Mouse (Mus musculus): ENCODE data around the gene Gm39115. TPM values are rescaled to one million over a fixed set of nuclear protein-coding genes. Genes with fewer than 3 reads are reported as not detected.
"Not testable (repeated sequence)": the region's sequence is repeated elsewhere in the genome, so short reads cannot be mapped to it uniquely, and the experiment has no call there.

Gene Gm39115
- polyA plus RNA-seq, 1 experiment from 2014 or later = not detected

DNA sequence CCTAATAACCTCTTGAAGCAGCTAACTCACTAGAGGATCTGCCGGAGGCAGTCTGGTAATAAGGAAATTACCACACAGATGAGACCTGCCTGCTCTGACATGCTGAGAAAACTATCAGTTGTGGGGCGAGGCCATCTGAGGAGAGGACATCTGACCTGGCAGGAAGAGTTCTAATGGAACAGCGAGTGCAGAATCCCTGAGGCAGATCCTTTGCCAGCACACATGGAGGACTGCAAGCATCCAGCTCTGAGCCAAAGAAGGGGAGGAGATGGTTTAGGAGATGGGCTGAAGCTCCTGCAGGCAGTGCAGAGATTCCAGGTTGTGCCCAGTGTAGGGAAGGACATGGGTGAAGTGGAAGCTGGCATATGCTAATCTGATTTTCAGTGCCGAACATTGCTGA, 16.4 kb upstream of the Gm39115 start:
- Histone ChIP-seq H3K4me3 (replicated peaks; ENCODE audit: low read depth, low read length) (no peak overlapping the region), H3K9ac (replicated peaks; ENCODE audit: low read length) (no peak overlapping the region), H3K27ac (replicated peaks; ENCODE audit: low read depth, low read length) (no peak overlapping the region), H3K4me1 (ENCODE audit: control insufficient read depth, insufficient read depth, low read length) (no peaks in the 10 kb centered on the region), H3K27me3 (ENCODE audit: control insufficient read depth, insufficient read depth, low read length) (no peaks in the 10 kb centered on the region), H3K4me2 (ENCODE audit: low read length) (no peak overlapping the region), H3K36me3 (ENCODE audit: control insufficient read depth, insufficient read depth, low read length) (no peaks in the 10 kb centered on the region), H3K9me3 (ENCODE audit: control insufficient read depth, low read length) (no peaks in the 10 kb centered on the region)
- ATAC-seq (ENCODE audit: low FRiP score, low TSS enrichment) (no peak), DNase-seq (no peak)
- WGBS = 85% methylated on average over 4 of the region's 4 CpGs

DNA sequence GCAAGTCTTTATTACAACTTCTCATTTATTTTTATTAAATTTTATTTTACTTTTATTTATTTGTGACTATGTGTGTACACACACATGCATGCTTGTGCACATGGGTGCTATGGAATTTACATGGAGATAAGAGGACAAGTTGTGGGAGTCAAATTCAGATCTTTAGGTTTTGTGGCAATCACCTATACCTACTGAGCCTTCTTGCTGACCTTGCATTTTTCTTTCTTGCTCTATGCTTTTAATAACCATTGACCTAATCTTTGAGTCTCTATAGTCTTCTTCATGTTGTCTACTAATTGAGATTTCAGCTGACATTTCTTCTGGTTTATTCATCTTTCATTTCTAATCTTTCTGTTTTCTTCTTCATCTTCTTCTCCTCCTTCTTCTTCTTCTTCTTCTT, 12.8 kb upstream of the Gm39115 start:
- ATAC-seq (ENCODE audit: low FRiP score, low TSS enrichment) = no peak
- Histone ChIP-seq H3K36me3 (ENCODE audit: control insufficient read depth, insufficient read depth, low read length) (no peaks in the 10 kb centered on the region), H3K27ac (replicated peaks; ENCODE audit: low read depth, low read length) (no peak overlapping the region), H3K4me2 (ENCODE audit: low read length) (no peak overlapping the region), H3K9ac (replicated peaks; ENCODE audit: low read length) (no peak overlapping the region), H3K4me1 (ENCODE audit: control insufficient read depth, insufficient read depth, low read length) (no peaks in the 10 kb centered on the region), H3K4me3 (replicated peaks; ENCODE audit: low read depth, low read length) (no peak overlapping the region), H3K9me3 (ENCODE audit: control insufficient read depth, low read length) (no peaks in the 10 kb centered on the region), H3K27me3 (ENCODE audit: control insufficient read depth, insufficient read depth, low read length) (no peaks in the 10 kb centered on the region)
- DNase-seq = no peak

DNA sequence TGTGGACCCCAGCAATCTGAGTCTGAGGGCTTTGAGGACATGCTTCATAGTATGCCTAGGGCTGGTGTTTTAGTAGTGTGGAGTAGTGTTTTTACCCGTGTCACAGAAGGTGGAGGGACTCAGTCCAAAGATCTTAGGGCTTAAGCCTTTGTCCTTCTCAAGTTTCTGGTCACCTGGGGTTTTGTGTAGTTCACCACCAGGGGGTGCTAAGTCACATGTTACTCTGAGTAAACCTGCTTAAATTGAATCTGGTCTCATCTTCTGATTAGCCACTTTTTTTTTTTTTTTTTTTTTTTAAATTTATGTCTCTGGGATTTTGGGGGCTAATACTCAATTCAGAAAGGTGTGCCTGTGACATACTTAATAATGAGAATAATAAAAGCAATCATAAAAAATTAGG, 10.2 kb upstream of the Gm39115 start:
- no peak overlapping the region for H3K4me2 ChIP-seq (ENCODE audit: low read length)
- WGBS = 0% methylated on average over 1 of the region's 1 CpGs
- no peaks in the 10 kb centered on the region for H3K36me3 ChIP-seq (ENCODE audit: control insufficient read depth, insufficient read depth, low read length)
- no peak overlapping the region for H3K4me3 ChIP-seq (replicated peaks; ENCODE audit: low read depth, low read length)
- no peak for ATAC-seq (ENCODE audit: low FRiP score, low TSS enrichment)
- H3K4me1 ChIP-seq (ENCODE audit: control insufficient read depth, insufficient read depth, low read length) = no peaks in the 10 kb centered on the region
- DNase-seq = peak; percentile 83
- H3K27ac ChIP-seq (replicated peaks; ENCODE audit: low read depth, low read length) = no peak overlapping the region
- no peak overlapping the region for H3K9ac ChIP-seq (replicated peaks; ENCODE audit: low read length)
- H3K9me3 ChIP-seq (ENCODE audit: control insufficient read depth, low read length) = no peaks in the 10 kb centered on the region
- H3K27me3 ChIP-seq (ENCODE audit: control insufficient read depth, insufficient read depth, low read length) = no peaks in the 10 kb centered on the region

DNA sequence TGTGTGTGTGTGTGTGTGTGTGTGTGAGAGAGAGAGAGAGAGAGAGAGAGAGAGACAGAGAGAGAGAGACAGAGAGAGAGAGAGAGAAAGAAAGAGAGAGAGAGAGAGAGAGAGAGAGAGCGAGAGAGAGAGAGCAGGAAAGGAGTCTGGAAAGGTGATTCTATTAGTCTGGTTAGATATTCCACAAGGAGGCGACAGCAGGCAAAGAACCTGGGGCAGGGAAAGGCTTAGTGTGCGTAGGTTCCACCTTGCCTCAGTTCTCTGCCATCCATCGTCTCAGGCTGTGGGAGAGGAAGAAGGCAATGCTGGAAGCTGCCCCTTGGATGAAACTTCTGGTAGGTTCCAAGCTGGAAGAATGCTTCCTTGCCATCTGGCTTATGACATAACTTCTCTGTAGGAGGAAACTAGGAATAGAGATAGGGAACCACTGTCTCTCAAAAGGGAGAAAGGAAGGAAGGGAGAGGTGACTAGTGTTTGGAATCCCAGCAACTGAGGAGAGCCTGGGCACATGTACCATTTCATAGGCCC, 9.6 kb upstream of the Gm39115 start:
- H3K4me3 ChIP-seq (replicated peaks; ENCODE audit: low read depth, low read length) = no peak overlapping the region
- no peaks in the 10 kb centered on the region for H3K4me1 ChIP-seq (ENCODE audit: control insufficient read depth, insufficient read depth, low read length)
- no peak overlapping the region for H3K9ac ChIP-seq (replicated peaks; ENCODE audit: low read length)
- no peaks in the 10 kb centered on the region for H3K27me3 ChIP-seq (ENCODE audit: control insufficient read depth, insufficient read depth, low read length)
- H3K4me2 ChIP-seq (ENCODE audit: low read length) = no peak overlapping the region
- H3K9me3 ChIP-seq (ENCODE audit: control insufficient read depth, low read length) = no peaks in the 10 kb centered on the region
- H3K36me3 ChIP-seq (ENCODE audit: control insufficient read depth, insufficient read depth, low read length) = no peaks in the 10 kb centered on the region
- ATAC-seq (ENCODE audit: low FRiP score, low TSS enrichment) (no peak), DNase-seq (no peak)
- H3K27ac ChIP-seq (replicated peaks; ENCODE audit: low read depth, low read length) = no peak overlapping the region
- 56% methylated on average over 4 of the region's 4 CpGs for WGBS

DNA sequence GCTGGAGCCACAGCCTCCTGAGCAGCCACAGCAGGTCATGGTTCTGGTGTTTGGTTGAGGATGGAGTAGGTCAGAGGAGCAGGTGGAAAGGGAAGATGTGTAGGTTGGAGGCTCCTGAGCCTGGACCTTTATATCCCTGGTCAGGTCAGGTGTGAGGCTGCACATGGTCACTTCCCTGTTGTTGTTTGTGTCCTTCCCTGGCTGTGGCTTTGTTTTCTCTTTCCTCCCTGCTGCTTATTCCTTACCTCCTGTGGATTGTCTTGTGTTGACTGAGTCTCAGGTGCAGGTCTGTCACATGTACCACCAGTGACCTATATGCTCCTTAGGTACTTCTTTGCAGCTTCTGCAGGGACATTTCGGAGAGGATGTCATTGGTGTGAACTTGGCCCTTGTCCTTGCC, 8.7 kb upstream of the Gm39115 start, which contains the start of gene Gm45337:
TSS of gene Gm45337 (minus strand) at position 101 of the 400 bp plus-strand sequence.
- no peak for DNase-seq
- H3K9ac ChIP-seq (replicated peaks; ENCODE audit: low read length) = no peak within 1 kb of the TSS
- WGBS = 74% methylated on average over 1 of the region's 1 CpGs
- H3K4me2 ChIP-seq (ENCODE audit: low read length) = no peak within 1 kb of the TSS
- no peaks in the 10 kb centered on the region for H3K4me1 ChIP-seq (ENCODE audit: control insufficient read depth, insufficient read depth, low read length)
- H3K27ac ChIP-seq (replicated peaks; ENCODE audit: low read depth, low read length) = no peak within 1 kb of the TSS
- H3K4me3 ChIP-seq (replicated peaks; ENCODE audit: low read depth, low read length) = no peak within 1 kb of the TSS
- ATAC-seq (ENCODE audit: low FRiP score, low TSS enrichment) = no peak
- no peaks in the 10 kb centered on the region for H3K9me3 ChIP-seq (ENCODE audit: control insufficient read depth, low read length)
- H3K27me3 ChIP-seq (ENCODE audit: control insufficient read depth, insufficient read depth, low read length) = no peaks in the 10 kb centered on the region
- H3K36me3 ChIP-seq (ENCODE audit: control insufficient read depth, insufficient read depth, low read length) = no peaks in the 10 kb centered on the region

DNA sequence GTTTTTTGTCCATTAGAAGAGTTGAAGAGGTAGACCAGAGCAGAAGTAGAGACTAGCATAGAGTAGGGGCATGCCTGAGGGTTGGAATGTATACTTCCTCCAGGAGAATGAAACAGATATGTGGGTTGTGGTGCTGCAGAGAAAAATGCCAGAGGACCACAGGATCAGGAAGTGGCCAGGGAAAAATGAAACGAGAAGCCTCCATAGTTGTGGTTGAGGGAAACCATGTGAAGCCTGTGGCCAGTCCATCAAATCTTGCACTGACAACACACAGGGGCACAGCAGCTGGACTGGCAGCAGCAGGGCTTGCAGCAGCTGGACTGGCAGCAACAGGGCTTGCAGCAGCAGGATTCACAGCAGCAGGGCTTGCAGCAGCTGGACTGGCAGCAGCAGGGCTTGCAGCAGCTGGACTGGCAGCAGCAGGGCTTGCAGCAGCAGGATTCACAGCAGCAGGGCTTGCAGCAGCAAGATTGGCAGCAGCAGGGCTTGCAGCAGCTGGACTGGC, 7.7 kb upstream of the Gm39115 start:
- not testable (repeated sequence) for H3K4me1 ChIP-seq (ENCODE audit: control insufficient read depth, insufficient read depth, low read length); H3K27ac ChIP-seq (replicated peaks; ENCODE audit: low read depth, low read length); H3K4me3 ChIP-seq (replicated peaks; ENCODE audit: low read depth, low read length); H3K27me3 ChIP-seq (ENCODE audit: control insufficient read depth, insufficient read depth, low read length); ATAC-seq (ENCODE audit: low FRiP score, low TSS enrichment); H3K4me2 ChIP-seq (ENCODE audit: low read length); H3K9me3 ChIP-seq (ENCODE audit: control insufficient read depth, low read length); DNase-seq; H3K36me3 ChIP-seq (ENCODE audit: control insufficient read depth, insufficient read depth, low read length); H3K9ac ChIP-seq (replicated peaks; ENCODE audit: low read length)
- WGBS = 73% methylated on average over 1 of the region's 1 CpGs

DNA sequence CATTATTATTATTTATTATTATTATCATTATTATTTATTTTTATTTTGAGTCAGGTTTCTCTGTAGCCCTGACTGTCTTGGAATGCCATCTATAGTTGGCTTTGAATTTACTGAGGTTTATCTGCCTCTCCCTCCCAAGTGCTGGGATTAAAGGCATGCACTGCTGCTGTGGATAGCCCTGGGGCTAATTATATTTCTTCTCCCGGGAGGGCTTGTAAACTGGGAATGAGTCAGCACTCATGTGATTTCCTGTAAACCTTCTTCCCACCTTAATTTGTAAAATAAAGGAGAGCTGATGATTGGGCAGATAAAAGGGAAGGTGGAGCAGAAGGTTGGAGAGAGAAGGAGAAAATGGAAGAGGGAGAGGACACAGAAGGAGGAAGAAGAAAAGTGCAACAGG, 4.9 kb upstream of the Gm39115 start:
- ATAC-seq (ENCODE audit: low FRiP score, low TSS enrichment) = no peak
- 59% methylated on average over 1 of the region's 1 CpGs for WGBS
- Histone ChIP-seq H3K27ac (replicated peaks; ENCODE audit: low read depth, low read length) (no peak overlapping the region), H3K4me2 (ENCODE audit: low read length) (no peak overlapping the region), H3K9ac (replicated peaks; ENCODE audit: low read length) (no peak overlapping the region), H3K4me1 (ENCODE audit: control insufficient read depth, insufficient read depth, low read length) (no peaks in the 10 kb centered on the region), H3K9me3 (ENCODE audit: control insufficient read depth, low read length) (no peaks in the 10 kb centered on the region), H3K4me3 (replicated peaks; ENCODE audit: low read depth, low read length) (no peak overlapping the region), H3K27me3 (ENCODE audit: control insufficient read depth, insufficient read depth, low read length) (no peaks in the 10 kb centered on the region), H3K36me3 (ENCODE audit: control insufficient read depth, insufficient read depth, low read length) (no peaks in the 10 kb centered on the region)
- DNase-seq = no peak

DNA sequence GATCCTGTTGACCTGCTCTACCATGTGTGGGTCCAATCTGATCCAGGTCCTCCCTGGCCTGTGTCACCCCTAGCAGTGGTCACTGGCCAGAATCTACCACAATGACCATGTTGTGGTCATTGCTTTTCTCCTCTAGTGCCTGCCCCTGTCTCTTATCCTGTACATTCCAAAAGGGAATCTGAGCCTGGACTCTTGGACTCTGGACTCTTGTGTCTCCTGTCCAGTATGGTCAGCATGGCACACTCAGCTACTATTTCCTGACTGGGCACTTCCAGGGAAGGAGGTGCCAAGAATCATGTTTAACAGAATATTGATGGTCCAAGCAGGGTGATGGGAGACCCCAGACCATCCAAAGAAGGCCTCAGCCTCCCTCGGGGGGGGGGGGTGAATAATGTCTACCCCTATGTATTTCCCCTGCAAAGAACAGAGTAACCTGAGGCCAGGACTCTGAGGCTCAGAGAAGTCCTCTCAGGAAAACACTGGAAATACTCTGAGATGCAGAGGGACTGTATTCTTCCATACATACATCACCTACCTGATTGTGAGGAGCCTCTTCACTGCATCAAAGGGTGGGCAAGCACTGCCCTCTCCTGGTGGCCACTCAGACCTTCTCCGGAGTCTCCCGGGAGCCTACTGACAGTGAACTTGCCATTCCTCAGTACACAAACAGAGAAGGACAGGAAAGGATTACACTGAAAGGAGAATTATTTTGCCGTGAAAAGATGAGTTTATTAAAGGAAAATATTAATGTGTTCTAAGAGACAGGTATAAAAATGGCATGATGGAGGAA, 1.4 kb downstream of the Gm39115 start:
- DNase-seq (peak; percentile 66), ATAC-seq (ENCODE audit: low FRiP score, low TSS enrichment) (no peak)
- Histone ChIP-seq H3K9me3 (ENCODE audit: control insufficient read depth, low read length) (no peaks in the 10 kb centered on the region), H3K36me3 (ENCODE audit: control insufficient read depth, insufficient read depth, low read length) (no peaks in the 10 kb centered on the region), H3K4me1 (ENCODE audit: control insufficient read depth, insufficient read depth, low read length) (no peaks in the 10 kb centered on the region), H3K27ac (replicated peaks; ENCODE audit: low read depth, low read length) (no peak overlapping the region), H3K4me3 (replicated peaks; ENCODE audit: low read depth, low read length) (no peak overlapping the region), H3K9ac (replicated peaks; ENCODE audit: low read length) (no peak overlapping the region), H3K4me2 (ENCODE audit: low read length) (no peak overlapping the region), H3K27me3 (ENCODE audit: control insufficient read depth, insufficient read depth, low read length) (no peaks in the 10 kb centered on the region)
- 65% methylated on average over 4 of the region's 4 CpGs for WGBS

DNA sequence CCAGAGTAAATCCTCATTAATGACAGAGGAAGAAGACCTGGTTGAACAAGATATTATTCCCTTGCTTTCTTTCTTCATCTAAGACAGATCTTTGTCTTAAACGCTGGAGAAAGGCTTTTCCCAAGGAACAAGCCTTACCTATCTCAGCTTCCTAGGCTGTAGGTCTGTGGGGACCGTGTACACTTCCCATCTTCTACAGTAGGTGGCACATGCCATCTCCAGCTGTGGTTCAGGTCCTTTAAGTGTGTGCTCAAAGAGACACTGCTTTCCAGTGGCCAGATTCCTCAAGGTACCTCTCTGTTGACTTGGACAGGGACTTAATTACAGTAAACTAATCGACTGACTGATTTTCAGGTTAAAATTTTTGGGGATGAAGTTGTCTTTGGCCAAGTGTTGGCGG, 7.0 kb downstream of the Gm39115 start:
- H3K4me1 ChIP-seq (ENCODE audit: control insufficient read depth, insufficient read depth, low read length) = no peaks in the 10 kb centered on the region

More for the DNA sequence above, 7.0 kb downstream of the Gm39115 start:
- Histone ChIP-seq H3K36me3 (ENCODE audit: control insufficient read depth, insufficient read depth, low read length) (no peaks in the 10 kb centered on the region), H3K27ac (replicated peaks; ENCODE audit: low read depth, low read length) (no peak overlapping the region), H3K9me3 (ENCODE audit: control insufficient read depth, low read length) (no peaks in the 10 kb centered on the region), H3K4me2 (ENCODE audit: low read length) (no peak overlapping the region), H3K4me3 (replicated peaks; ENCODE audit: low read depth, low read length) (no peak overlapping the region), H3K27me3 (ENCODE audit: control insufficient read depth, insufficient read depth, low read length) (no peaks in the 10 kb centered on the region), H3K9ac (replicated peaks; ENCODE audit: low read length) (no peak overlapping the region)
- DNase-seq (no peak), ATAC-seq (ENCODE audit: low FRiP score, low TSS enrichment) (no peak)
- WGBS = 60% methylated on average over 4 of the region's 4 CpGs

Data from midbrain, embryonic 14.5 days (tissue).